Mouse (Mus musculus) kidney, embryonic 14.5 days (tissue): ENCODE data around the gene Olfr1062. TPM values are rescaled to one million over a fixed set of nuclear protein-coding genes. Genes with fewer than 3 reads are reported as not detected.
"Not testable (repeated sequence)": the region's sequence is repeated elsewhere in the genome, so short reads cannot be mapped to it uniquely, and the experiment has no call there.

ENCODE experiments used
- ATAC-seq: fragments of 200-750 bp; cut with Nextera tagmentation; 2 replicates; pipeline ENCODE4 v1.8.0; 2017; ENCODE audit warnings: moderate number of reproducible peaks, mild to moderate bottlenecking, moderate TSS enrichment, moderate library complexity; ENCODE audit not compliant: low FRiP score, low TSS enrichment
- H3K27ac ChIP-seq: fragments of 300-500 bp; sonication (generic); 2 replicates; pipeline ENCODE4 v1.5.1; 2014; ENCODE audit warnings: low read depth, mild to moderate bottlenecking, low read length, moderate library complexity, mixed read lengths
- H3K27me3 ChIP-seq: fragments of 300-500 bp; sonication (generic); 2 replicates; pipeline ENCODE4 v1.6.1; 2014; ENCODE audit warnings: mild to moderate bottlenecking, low read length; ENCODE audit not compliant: control insufficient read depth, insufficient read depth
- H3K36me3 ChIP-seq: fragments of 300-500 bp; sonication (generic); 2 replicates; pipeline ENCODE4 v1.6.1; 2014; ENCODE audit warnings: low read length, mixed read lengths; ENCODE audit not compliant: control insufficient read depth, insufficient read depth
- H3K4me1 ChIP-seq: fragments of 300-500 bp; sonication (generic); 2 replicates; pipeline ENCODE4 v1.6.1; 2014; ENCODE audit warnings: low read length, mixed read lengths; ENCODE audit not compliant: control insufficient read depth, insufficient read depth
- H3K4me2 ChIP-seq: fragments of 300-500 bp; sonication (generic); replicated peaks from 2 replicates; pipeline ENCODE4 v1.6.1; 2014; ENCODE audit warnings: low read depth, mild to moderate bottlenecking, low read length
- H3K4me3 ChIP-seq: fragments of 300-500 bp; sonication (generic); 2 replicates; pipeline ENCODE4 v1.5.1; 2014; ENCODE audit warnings: mild to moderate bottlenecking, low read length
- H3K9ac ChIP-seq: fragments of 300-500 bp; sonication (generic); 2 replicates; pipeline ENCODE4 v1.6.1; 2014; ENCODE audit warnings: low read depth, mild to moderate bottlenecking, low read length, moderate library complexity
- H3K9me3 ChIP-seq: fragments of 300-500 bp; sonication (generic); 2 replicates; pipeline ENCODE4 v1.6.1; 2016; ENCODE audit warnings: low read length; ENCODE audit not compliant: control insufficient read depth
- polyA plus RNA-seq: library from polyadenylated mRNA; unstranded; fragments of >200 nt; fragmentation: Nextera tagmentation; extraction: Ambion mirVana; gene quantifications from 2 replicates; pipeline ENCODE4 v1.2.1, GENCODE M21; 2014

Gene Olfr1062
- polyA plus RNA-seq, 1 experiment from 2014 or later: not detected

GRCm38 (mm10) chr2:86388461-86388860 is 38.1 kb downstream of the Olfr1062 start, which contains the start of gene Olfr1058:
TSS of gene Olfr1058 (minus strand) at chr2:86388561.
- H3K27me3 ChIP-seq, H3K4me3 ChIP-seq, H3K4me1 ChIP-seq, H3K9me3 ChIP-seq, H3K27ac ChIP-seq, H3K9ac ChIP-seq, H3K36me3 ChIP-seq, H3K4me2 ChIP-seq, ATAC-seq: not testable (repeated sequence)

GRCm38 (mm10) chr2:86378293-86378692 is 48.3 kb downstream of the Olfr1062 start, which contains the start of gene Olfr1057:
TSS of gene Olfr1057 (minus strand) at chr2:86378393.
- no peak within 1 kb of the TSS for H3K9ac ChIP-seq

More at GRCm38 (mm10) chr2:86378293-86378692, 48.3 kb downstream of the Olfr1062 start, which contains the start of gene Olfr1057:
- Histone ChIP-seq H3K4me3 (no peak within 1 kb of the TSS), H3K27me3 (no peaks in the 10 kb centered on the region), H3K36me3 (no peaks in the 10 kb centered on the region), H3K9me3 (no peaks in the 10 kb centered on the region), H3K27ac (no peak within 1 kb of the TSS), H3K4me1 (no peaks in the 10 kb centered on the region), H3K4me2 (no peak within 1 kb of the TSS)
- no peak for ATAC-seq

Other genes with a start within 250 kb of the Olfr1062 start
- gene Olfr1044, start 248.9 kb downstream of the Olfr1062 start, polyA plus RNA-seq: not detected in 2 replicates
- gene Olfr52, start 241.1 kb downstream of the Olfr1062 start, polyA plus RNA-seq: not detected in 2 replicates
- gene Olfr1045, start 223.7 kb downstream of the Olfr1062 start, polyA plus RNA-seq: not detected in 2 replicates
- not detected in 2 replicates for gene Olfr1046, start 207.4 kb downstream of the Olfr1062 start, polyA plus RNA-seq
- not detected in 2 replicates for gene Olfr1047, start 195.3 kb downstream of the Olfr1062 start, polyA plus RNA-seq
- not detected in 2 replicates for gene Olfr1048, start 186.5 kb downstream of the Olfr1062 start, polyA plus RNA-seq
- not detected in 2 replicates for gene Olfr1049, start 168.4 kb downstream of the Olfr1062 start, polyA plus RNA-seq
- not detected in 2 replicates for gene Olfr1051, start 147.7 kb downstream of the Olfr1062 start, polyA plus RNA-seq
- not detected in 2 replicates for gene Olfr1052, start 134.3 kb downstream of the Olfr1062 start, polyA plus RNA-seq
- gene Olfr1053, start 111.5 kb downstream of the Olfr1062 start, polyA plus RNA-seq: not detected in 2 replicates
- gene Olfr1054, start 91.3 kb downstream of the Olfr1062 start, polyA plus RNA-seq: not detected in 2 replicates
- gene Olfr1055, start 76.5 kb downstream of the Olfr1062 start, polyA plus RNA-seq: not detected in 2 replicates
- gene Olfr1056, start 64.3 kb downstream of the Olfr1062 start, polyA plus RNA-seq: not detected in 2 replicates
- not detected in 2 replicates for gene Olfr1057, start 48.4 kb downstream of the Olfr1062 start, polyA plus RNA-seq
- gene Olfr1058, start 38.2 kb downstream of the Olfr1062 start, polyA plus RNA-seq: not detected in 2 replicates
- gene Olfr1061, start 12.7 kb downstream of the Olfr1062 start, polyA plus RNA-seq: not detected in 2 replicates
- not detected in 2 replicates for gene Olfr1065, start 23.8 kb upstream of the Olfr1062 start, polyA plus RNA-seq
- not detected in 2 replicates for gene Olfr1066, start 29.5 kb upstream of the Olfr1062 start, polyA plus RNA-seq
- not detected in 2 replicates for gene Olfr228, start 60.6 kb upstream of the Olfr1062 start, polyA plus RNA-seq
- not detected in 2 replicates for gene Olfr1076, start 81.7 kb upstream of the Olfr1062 start, polyA plus RNA-seq
- not detected in 2 replicates for gene Olfr1079, start 115.7 kb upstream of the Olfr1062 start, polyA plus RNA-seq
- not detected in 2 replicates for gene Olfr1080, start 131.5 kb upstream of the Olfr1062 start, polyA plus RNA-seq
- gene Olfr1082, start 172.2 kb upstream of the Olfr1062 start, polyA plus RNA-seq: not detected in 2 replicates
- not detected in 2 replicates for gene Olfr1084, start 213.0 kb upstream of the Olfr1062 start, polyA plus RNA-seq
- not detected in 2 replicates for gene Olfr1085, start 235.3 kb upstream of the Olfr1062 start, polyA plus RNA-seq